Mouse (Mus musculus): ENCODE measurements around the gene Hist1h4d. TPM values are rescaled to one million over a fixed set of nuclear protein-coding genes. Genes with fewer than 3 reads are reported as not detected.
"Not testable (repeated sequence)": the region's sequence is repeated elsewhere in the genome, so short reads cannot be mapped to it uniquely, and the experiment has no call there.

Gene Hist1h4d
- polyA plus RNA-seq, 1 experiment from 2014 or later, result 38.1 TPM

DNA sequence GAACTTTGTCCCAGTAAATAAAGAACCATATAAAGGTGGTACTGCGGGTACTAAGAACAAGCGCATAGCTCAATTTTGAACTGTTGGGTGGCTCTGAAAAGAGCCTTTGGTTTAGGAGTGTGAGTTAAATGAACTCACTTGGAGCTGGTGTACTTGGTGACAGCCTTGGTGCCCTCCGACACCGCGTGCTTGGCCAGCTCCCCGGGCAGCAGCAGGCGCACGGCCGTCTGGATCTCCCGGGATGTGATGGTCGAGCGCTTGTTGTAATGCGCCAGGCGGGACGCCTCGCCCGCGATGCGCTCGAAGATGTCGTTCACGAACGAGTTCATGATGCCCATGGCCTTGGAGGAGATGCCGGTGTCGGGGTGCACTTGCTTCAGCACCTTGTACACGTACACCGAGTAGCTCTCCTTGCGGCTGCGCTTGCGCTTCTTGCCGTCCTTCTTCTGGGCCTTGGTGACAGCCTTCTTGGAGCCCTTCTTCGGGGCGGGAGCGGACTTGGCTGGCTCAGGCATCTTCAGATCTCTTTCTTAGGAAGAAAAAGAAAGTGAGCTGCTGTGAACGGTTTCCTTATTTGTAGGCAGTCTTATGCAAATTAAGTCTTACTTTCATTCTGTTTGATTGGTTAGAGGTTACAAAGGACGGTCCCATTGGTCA, 4.2 kb downstream of the Hist1h4d start:
- whole genome bisulfite sequencing, result under 1% methylated on average over 31 of the region's 36 CpGs

GRCm38 (mm10) chr13:23586099-23586939, 4.9 kb downstream of the Hist1h4d start:
- peak overlapping the region; percentile 90 for H3K4me2 ChIP-seq (ENCODE audit: low read length)

More for the DNA sequence above, 4.2 kb downstream of the Hist1h4d start:
- H3K9me3 ChIP-seq (ENCODE audit: control insufficient read depth, low read length); H3K27me3 ChIP-seq (ENCODE audit: control insufficient read depth, insufficient read depth, low read length); H3K36me3 ChIP-seq (ENCODE audit: control insufficient read depth, insufficient read depth, low read length): not testable (repeated sequence)
- DNase-seq (peak; percentile 91), ATAC-seq (ENCODE audit: low FRiP score, low TSS enrichment) (peak; percentile 90)
- H3K9ac ChIP-seq (replicated peaks; ENCODE audit: low read length), result peak overlapping the region; percentile 60
- H3K4me3 ChIP-seq (replicated peaks; ENCODE audit: low read depth, low read length), result peak overlapping the region; percentile 51
- H3K27ac ChIP-seq (replicated peaks; ENCODE audit: low read depth, low read length), result peak overlapping the region; percentile 94
- H3K4me2 ChIP-seq (ENCODE audit: low read length), result peak overlapping the region; percentile 90
- peaks cover 16% of the 10 kb centered on the region for H3K4me1 ChIP-seq (ENCODE audit: control insufficient read depth, insufficient read depth, low read length)

GRCm38 (mm10) chr13:23586940-23587225, 5.5 kb downstream of the Hist1h4d start:
- WGBS, result 2% methylated on average over 1 of the region's 1 CpGs
- no peaks in the 10 kb centered on the region for H3K36me3 ChIP-seq (ENCODE audit: control insufficient read depth, insufficient read depth, low read length)
- no peak for DNase-seq
- peaks cover 13% of the 10 kb centered on the region for H3K4me1 ChIP-seq (ENCODE audit: control insufficient read depth, insufficient read depth, low read length)
- H3K4me2 ChIP-seq (ENCODE audit: low read length), result peak overlapping the region; percentile 90
- no peak overlapping the region; the same call in 1 of the 2 replicates for H3K9ac ChIP-seq (replicated peaks; ENCODE audit: low read length)
- H3K9me3 ChIP-seq (ENCODE audit: control insufficient read depth, low read length), result no peaks in the 10 kb centered on the region
- peak overlapping the region; percentile 51 for H3K4me3 ChIP-seq (replicated peaks; ENCODE audit: low read depth, low read length)
- no peaks in the 10 kb centered on the region for H3K27me3 ChIP-seq (ENCODE audit: control insufficient read depth, insufficient read depth, low read length)
- no peak for ATAC-seq (ENCODE audit: low FRiP score, low TSS enrichment)
- 0 out of 2 replicates have a peak overlapping the region, but pooled peaks have one; percentile 23 for H3K27ac ChIP-seq (replicated peaks; ENCODE audit: low read depth, low read length)

More at GRCm38 (mm10) chr13:23586099-23586939, 4.9 kb downstream of the Hist1h4d start:
- no peaks in the 10 kb centered on the region for H3K9me3 ChIP-seq (ENCODE audit: control insufficient read depth, low read length)
- peak overlapping the region; percentile 23; the same call in 1 of the 2 replicates for H3K27ac ChIP-seq (replicated peaks; ENCODE audit: low read depth, low read length)
- peak overlapping the region; percentile 51 for H3K4me3 ChIP-seq (replicated peaks; ENCODE audit: low read depth, low read length)
- no peak overlapping the region; the same call in 1 of the 2 replicates for H3K9ac ChIP-seq (replicated peaks; ENCODE audit: low read length)
- peaks cover 16% of the 10 kb centered on the region for H3K4me1 ChIP-seq (ENCODE audit: control insufficient read depth, insufficient read depth, low read length)
- under 1% methylated on average over 22 of the region's 22 CpGs for WGBS
- no peaks in the 10 kb centered on the region for H3K27me3 ChIP-seq (ENCODE audit: control insufficient read depth, insufficient read depth, low read length)
- H3K36me3 ChIP-seq (ENCODE audit: control insufficient read depth, insufficient read depth, low read length), result no peaks in the 10 kb centered on the region
- peak; percentile 34 for DNase-seq
- ATAC-seq (ENCODE audit: low FRiP score, low TSS enrichment), result no peak

DNA sequence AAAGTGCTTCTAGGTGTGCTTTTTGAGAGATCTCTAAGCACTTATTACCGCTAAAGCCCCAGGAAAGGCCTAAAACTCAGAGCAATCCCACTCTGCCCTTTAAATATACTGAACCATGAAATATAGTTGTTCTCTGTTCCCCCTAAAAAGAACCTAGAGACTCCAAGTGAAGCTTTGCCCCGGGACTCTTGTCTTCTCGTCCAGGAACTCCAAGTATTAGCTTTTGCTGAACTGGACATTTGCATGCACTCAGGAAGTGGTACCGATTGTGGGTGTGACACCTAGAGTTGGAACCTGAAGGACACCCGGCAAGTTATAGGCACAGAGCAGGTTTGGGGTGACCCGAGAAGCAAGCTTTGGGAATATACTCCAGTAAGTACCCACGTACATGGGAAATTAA, 9.8 kb downstream of the Hist1h4d start:
- no peak for DNase-seq
- no peaks in the 10 kb centered on the region; the same call in 1 of the 2 replicates for H3K4me1 ChIP-seq (ENCODE audit: control insufficient read depth, insufficient read depth, low read length)
- H3K4me2 ChIP-seq (ENCODE audit: low read length), result no peak overlapping the region
- H3K4me3 ChIP-seq (replicated peaks; ENCODE audit: low read depth, low read length), result no peak overlapping the region
- H3K9me3 ChIP-seq (ENCODE audit: control insufficient read depth, low read length), result no peaks in the 10 kb centered on the region
- H3K9ac ChIP-seq (replicated peaks; ENCODE audit: low read length), result no peak overlapping the region
- no peak overlapping the region for H3K27ac ChIP-seq (replicated peaks; ENCODE audit: low read depth, low read length)
- H3K27me3 ChIP-seq (ENCODE audit: control insufficient read depth, insufficient read depth, low read length), result no peaks in the 10 kb centered on the region
- no peaks in the 10 kb centered on the region for H3K36me3 ChIP-seq (ENCODE audit: control insufficient read depth, insufficient read depth, low read length)
- 93% methylated on average over 7 of the region's 7 CpGs for WGBS
- no peak for ATAC-seq (ENCODE audit: low FRiP score, low TSS enrichment)

GRCm38 (mm10) chr13:23591886-23592285, 10.5 kb downstream of the Hist1h4d start:
- ATAC-seq (ENCODE audit: low FRiP score, low TSS enrichment); H3K27ac ChIP-seq (replicated peaks; ENCODE audit: low read depth, low read length); H3K4me3 ChIP-seq (replicated peaks; ENCODE audit: low read depth, low read length); DNase-seq; H3K36me3 ChIP-seq (ENCODE audit: control insufficient read depth, insufficient read depth, low read length); H3K9me3 ChIP-seq (ENCODE audit: control insufficient read depth, low read length); H3K4me2 ChIP-seq (ENCODE audit: low read length); H3K9ac ChIP-seq (replicated peaks; ENCODE audit: low read length); H3K4me1 ChIP-seq (ENCODE audit: control insufficient read depth, insufficient read depth, low read length); H3K27me3 ChIP-seq (ENCODE audit: control insufficient read depth, insufficient read depth, low read length): not testable (repeated sequence)
- 97% methylated on average over 7 of the region's 7 CpGs for WGBS

- H3K9me3 ChIP-seq (ENCODE audit: control insufficient read depth, low read length), result no peaks in the 10 kb centered on the region
Observed at GRCm38 (mm10) chr13:23592614-23593013, 11.2 kb downstream of the Hist1h4d start.

GRCm38 (mm10) chr13:23593051-23593770, 11.8 kb downstream of the Hist1h4d start:
- 86% methylated on average over 5 of the region's 5 CpGs for WGBS
- H3K27me3 ChIP-seq (ENCODE audit: control insufficient read depth, insufficient read depth, low read length), result no peaks in the 10 kb centered on the region
- H3K9me3 ChIP-seq (ENCODE audit: control insufficient read depth, low read length), result no peaks in the 10 kb centered on the region
- no peak for DNase-seq
- H3K4me2 ChIP-seq (ENCODE audit: low read length), result no peak overlapping the region
- H3K27ac ChIP-seq (replicated peaks; ENCODE audit: low read depth, low read length), result no peak overlapping the region
- ATAC-seq (ENCODE audit: low FRiP score, low TSS enrichment), result no peak
- H3K4me3 ChIP-seq (replicated peaks; ENCODE audit: low read depth, low read length), result no peak overlapping the region
- H3K36me3 ChIP-seq (ENCODE audit: control insufficient read depth, insufficient read depth, low read length), result no peaks in the 10 kb centered on the region
- H3K9ac ChIP-seq (replicated peaks; ENCODE audit: low read length), result no peak overlapping the region
- H3K4me1 ChIP-seq (ENCODE audit: control insufficient read depth, insufficient read depth, low read length), result no peaks in the 10 kb centered on the region

More at GRCm38 (mm10) chr13:23592614-23593013, 11.2 kb downstream of the Hist1h4d start:
- no peak overlapping the region for H3K27ac ChIP-seq (replicated peaks; ENCODE audit: low read depth, low read length)
- no peak overlapping the region for H3K9ac ChIP-seq (replicated peaks; ENCODE audit: low read length)
- ATAC-seq (ENCODE audit: low FRiP score, low TSS enrichment) (no peak), DNase-seq (no peak)
- no peaks in the 10 kb centered on the region for H3K27me3 ChIP-seq (ENCODE audit: control insufficient read depth, insufficient read depth, low read length)
- no peaks in the 10 kb centered on the region for H3K4me1 ChIP-seq (ENCODE audit: control insufficient read depth, insufficient read depth, low read length)
- no peak overlapping the region for H3K4me2 ChIP-seq (ENCODE audit: low read length)
- H3K4me3 ChIP-seq (replicated peaks; ENCODE audit: low read depth, low read length), result no peak overlapping the region
- no peaks in the 10 kb centered on the region for H3K36me3 ChIP-seq (ENCODE audit: control insufficient read depth, insufficient read depth, low read length)
- WGBS, result 89% methylated on average over 7 of the region's 7 CpGs

DNA sequence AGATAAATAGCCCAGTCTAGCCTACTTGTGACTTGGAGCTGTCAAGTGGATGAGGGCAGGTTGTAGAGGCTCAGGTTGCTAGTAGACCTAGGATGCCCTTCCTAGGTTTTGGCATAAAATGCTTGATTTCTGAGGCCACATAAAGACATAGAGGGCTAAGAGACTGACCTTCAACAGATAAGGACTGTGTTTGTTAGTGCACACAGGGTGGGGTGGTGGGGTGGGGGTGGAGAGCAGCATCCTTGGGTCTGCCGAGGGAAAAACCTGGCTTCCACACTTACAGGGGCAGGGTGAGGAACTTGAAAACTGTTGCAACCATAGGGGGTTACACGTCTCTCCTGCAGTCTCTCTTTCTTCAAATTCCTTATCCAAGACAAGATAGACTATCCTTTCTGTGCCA, 13.8 kb downstream of the Hist1h4d start:
- Histone ChIP-seq H3K4me1 (ENCODE audit: control insufficient read depth, insufficient read depth, low read length) (no peaks in the 10 kb centered on the region), H3K9me3 (ENCODE audit: control insufficient read depth, low read length) (no peaks in the 10 kb centered on the region), H3K27ac (replicated peaks; ENCODE audit: low read depth, low read length) (no peak overlapping the region), H3K9ac (replicated peaks; ENCODE audit: low read length) (no peak overlapping the region), H3K4me2 (ENCODE audit: low read length) (no peak overlapping the region), H3K4me3 (replicated peaks; ENCODE audit: low read depth, low read length) (no peak overlapping the region), H3K36me3 (ENCODE audit: control insufficient read depth, insufficient read depth, low read length) (no peaks in the 10 kb centered on the region), H3K27me3 (ENCODE audit: control insufficient read depth, insufficient read depth, low read length) (no peaks in the 10 kb centered on the region)
- ATAC-seq (ENCODE audit: low FRiP score, low TSS enrichment), result no peak
- DNase-seq, result no peak
- WGBS, result 88% methylated on average over 2 of the region's 2 CpGs

Measured in midbrain, embryonic 14.5 days (tissue).